Mouse (Mus musculus) heart, embryonic 11.5 days (tissue): ENCODE measurements at regions not wholly inside any gene's neighbourhood (a gene's known extent, or its start where the extent isn't known, plus 50 kb on each side); places are given as distances from the start of the nearest gene placed in this dataset.

Source experiments
- ATAC-seq: fragments of 200-750 bp; cut with Nextera tagmentation; replicated peaks from 2 replicates; pipeline ENCODE4 v1.8.0; 2017; ENCODE audit warnings: moderate library complexity; ENCODE audit not compliant: insufficient number of reproducible peaks, low FRiP score, low TSS enrichment
- H3K27ac ChIP-seq: fragments of 300-500 bp; sonication (generic); 2 replicates; pipeline ENCODE4 v1.5.1; 2014; ENCODE audit warnings: mild to moderate bottlenecking, low read depth, low read length
- H3K27me3 ChIP-seq: fragments of 300-500 bp; sonication (generic); 2 replicates; pipeline ENCODE4 v1.6.1; 2014; ENCODE audit warnings: mild to moderate bottlenecking, low read length, mixed read lengths; ENCODE audit not compliant: control insufficient read depth, insufficient read depth
- H3K36me3 ChIP-seq: fragments of 300-500 bp; sonication (generic); 2 replicates; pipeline ENCODE4 v1.6.1; 2014; ENCODE audit warnings: mild to moderate bottlenecking, low read length, moderate library complexity, mixed read lengths; ENCODE audit not compliant: control insufficient read depth, insufficient read depth
- H3K4me1 ChIP-seq: fragments of 300-500 bp; sonication (generic); 2 replicates; pipeline ENCODE4 v1.6.1; 2014; ENCODE audit warnings: low read length; ENCODE audit not compliant: control insufficient read depth, insufficient read depth
- H3K4me2 ChIP-seq: fragments of 300-500 bp; sonication (generic); 2 replicates; pipeline ENCODE4 v1.6.1; 2014; ENCODE audit warnings: mild to moderate bottlenecking, moderate library complexity
- H3K4me3 ChIP-seq: fragments of 300-500 bp; sonication (generic); 2 replicates; pipeline ENCODE4 v1.5.1; 2014; ENCODE audit warnings: low read depth, low read length
- H3K9ac ChIP-seq: fragments of 300-500 bp; sonication (generic); 2 replicates; pipeline ENCODE4 v1.6.1; 2014; ENCODE audit warnings: mild to moderate bottlenecking, low read depth, low read length, moderate library complexity
- H3K9me3 ChIP-seq: fragments of 300-500 bp; sonication (generic); replicated peaks from 2 replicates; pipeline ENCODE4 v1.6.1; 2016; ENCODE audit warnings: low read length; ENCODE audit not compliant: control insufficient read depth
- WGBS: fragments of 180-500 bp; shearing (Covaris S2); extraction: QIAGEN DNeasy Blood & Tissue Kit; methylation state at CpG from one replicate; pipeline ENCODE4 v1.1.7; 2014; ENCODE audit not compliant: insufficient replicate concordance; 5-methylcytosine and 5-hydroxymethylcytosine counted together

GRCm38 (mm10) chr15:61102421-61103412 lies 179.9 kb upstream of the A1bg start:
- no peaks in the 10 kb centered on the region for H3K4me1 ChIP-seq
- no peak overlapping the region for H3K4me3 ChIP-seq
- H3K9me3 ChIP-seq, result no peaks in the 10 kb centered on the region
- WGBS, result 46% methylated on average over 7 of the region's 7 CpGs
- no peaks in the 10 kb centered on the region for H3K36me3 ChIP-seq
- no peak for ATAC-seq
- no peaks in the 10 kb centered on the region for H3K27me3 ChIP-seq
- H3K4me2 ChIP-seq, result no peak overlapping the region
- H3K27ac ChIP-seq, result no peak overlapping the region
- H3K9ac ChIP-seq, result no peak overlapping the region

- Histone ChIP-seq H3K9ac (no peak overlapping the region), H3K4me2 (no peak overlapping the region), H3K9me3 (no peaks in the 10 kb centered on the region), H3K4me1 (no peaks in the 10 kb centered on the region), H3K36me3 (no peaks in the 10 kb centered on the region), H3K27me3 (no peaks in the 10 kb centered on the region), H3K27ac (no peak overlapping the region), H3K4me3 (no peak overlapping the region)
- WGBS, result 66% methylated on average over 4 of the region's 4 CpGs
- no peak for ATAC-seq
These were observed 178.0 kb upstream of the A1bg start for GRCm38 (mm10) chr15:61100807-61101206.

GRCm38 (mm10) chr15:61098968-61099367 lies 176.2 kb upstream of the A1bg start:
- no peak for ATAC-seq
- 11% methylated on average over 1 of the region's 1 CpGs for WGBS
- no peaks in the 10 kb centered on the region for H3K27me3 ChIP-seq

GRCm38 (mm10) chr15:61098519-61098918 lies 175.7 kb upstream of the A1bg start:
- Histone ChIP-seq H3K27me3 (no peaks in the 10 kb centered on the region), H3K27ac (no peak overlapping the region), H3K4me1 (no peaks in the 10 kb centered on the region), H3K9me3 (no peaks in the 10 kb centered on the region), H3K9ac (no peak overlapping the region), H3K4me2 (no peak overlapping the region), H3K36me3 (no peaks in the 10 kb centered on the region), H3K4me3 (no peak overlapping the region)
- no peak for ATAC-seq

More at GRCm38 (mm10) chr15:61098968-61099367, 176.2 kb upstream of the A1bg start:
- Histone ChIP-seq H3K9ac (no peak overlapping the region), H3K9me3 (no peaks in the 10 kb centered on the region), H3K4me2 (no peak overlapping the region), H3K36me3 (no peaks in the 10 kb centered on the region), H3K4me1 (no peaks in the 10 kb centered on the region), H3K27ac (no peak overlapping the region), H3K4me3 (no peak overlapping the region)

GRCm38 (mm10) chr15:61096021-61096781 lies 173.4 kb upstream of the A1bg start:
- Histone ChIP-seq H3K4me1 (no peaks in the 10 kb centered on the region), H3K9ac (no peak overlapping the region), H3K4me2 (no peak overlapping the region), H3K4me3 (no peak overlapping the region), H3K27me3 (no peaks in the 10 kb centered on the region), H3K9me3 (no peaks in the 10 kb centered on the region), H3K36me3 (no peaks in the 10 kb centered on the region), H3K27ac (no peak overlapping the region)
- no peak for ATAC-seq
- WGBS, result 64% methylated on average over 3 of the region's 3 CpGs

- Histone ChIP-seq H3K27ac (no peak overlapping the region), H3K4me1 (no peaks in the 10 kb centered on the region), H3K36me3 (no peaks in the 10 kb centered on the region), H3K4me3 (no peak overlapping the region), H3K9me3 (no peaks in the 10 kb centered on the region), H3K27me3 (no peaks in the 10 kb centered on the region), H3K4me2 (no peak overlapping the region), H3K9ac (no peak overlapping the region)
- ATAC-seq, result no peak
- WGBS, result 68% methylated on average over 7 of the region's 7 CpGs
These were observed 132.3 kb upstream of the A1bg start for GRCm38 (mm10) chr15:61055017-61055609.

GRCm38 (mm10) chr15:61051363-61051762 lies 128.6 kb upstream of the A1bg start:
- no peak overlapping the region for H3K27ac ChIP-seq
- no peak overlapping the region for H3K4me2 ChIP-seq
- no peaks in the 10 kb centered on the region for H3K9me3 ChIP-seq
- no peaks in the 10 kb centered on the region for H3K27me3 ChIP-seq
- ATAC-seq, result no peak
- no peaks in the 10 kb centered on the region for H3K4me1 ChIP-seq
- 57% methylated on average over 4 of the region's 4 CpGs for WGBS
- H3K4me3 ChIP-seq, result no peak overlapping the region
- no peaks in the 10 kb centered on the region for H3K36me3 ChIP-seq
- no peak overlapping the region for H3K9ac ChIP-seq

GRCm38 (mm10) chr15:61009509-61009908 lies 86.7 kb upstream of the A1bg start:
- H3K27ac ChIP-seq, result no peak overlapping the region
- ATAC-seq, result no peak
- H3K4me3 ChIP-seq, result no peak overlapping the region
- H3K4me1 ChIP-seq, result no peaks in the 10 kb centered on the region
- no peak overlapping the region for H3K9ac ChIP-seq
- H3K9me3 ChIP-seq, result no peaks in the 10 kb centered on the region
- no peak overlapping the region for H3K4me2 ChIP-seq
- WGBS, result 83% methylated on average over 3 of the region's 3 CpGs
- no peaks in the 10 kb centered on the region for H3K36me3 ChIP-seq
- H3K27me3 ChIP-seq, result no peaks in the 10 kb centered on the region
